Mouse (Mus musculus) midbrain, embryonic 11.5 days (tissue): ENCODE data around the gene Kif18b. TPM values are rescaled to one million over a fixed set of nuclear protein-coding genes. Genes with fewer than 3 reads are reported as not detected.

Experiments
- ATAC-seq: fragments of 200-750 bp; cut with Nextera tagmentation; 2 replicates; pipeline ENCODE4 v1.8.0; 2017; ENCODE audit warnings: moderate TSS enrichment, moderate library complexity; ENCODE audit not compliant: low FRiP score
- DNase-seq: peaks from one replicate; pipeline ENCODE4 v3.0.0; 2015; ENCODE audit warnings: low spot score; ENCODE audit errors: missing footprints
- H3K27ac ChIP-seq: fragments of 300-500 bp; sonication (generic); 2 replicates; pipeline ENCODE4 v1.5.1; 2014; ENCODE audit warnings: low read depth, low read length
- H3K27me3 ChIP-seq: fragments of 300-500 bp; sonication (generic); 2 replicates; pipeline ENCODE4 v1.6.1; 2014; ENCODE audit warnings: mild to moderate bottlenecking, low read length, moderate library complexity, mixed read lengths; ENCODE audit not compliant: control insufficient read depth, insufficient read depth
- H3K36me3 ChIP-seq: fragments of 300-500 bp; sonication (generic); 2 replicates; pipeline ENCODE4 v1.6.1; 2014; ENCODE audit warnings: mild to moderate bottlenecking, low read length, moderate library complexity, mixed read lengths; ENCODE audit not compliant: control insufficient read depth, insufficient read depth
- H3K4me1 ChIP-seq: fragments of 300-500 bp; sonication (generic); 2 replicates; pipeline ENCODE4 v1.6.1; 2014; ENCODE audit warnings: low read length; ENCODE audit not compliant: control insufficient read depth, insufficient read depth
- H3K4me2 ChIP-seq: fragments of 300-500 bp; sonication (generic); 2 replicates; pipeline ENCODE4 v1.6.1; 2014; ENCODE audit warnings: mild to moderate bottlenecking, moderate library complexity
- H3K4me3 ChIP-seq: fragments of 300-500 bp; sonication (generic); 2 replicates; pipeline ENCODE4 v1.5.1; 2014; ENCODE audit warnings: low read depth, low read length
- H3K9ac ChIP-seq: fragments of 300-500 bp; sonication (generic); 2 replicates; pipeline ENCODE4 v1.6.1; 2014; ENCODE audit warnings: low read length
- H3K9me3 ChIP-seq: fragments of 300-500 bp; sonication (generic); 2 replicates; pipeline ENCODE4 v1.6.1; 2016; ENCODE audit warnings: low read length; ENCODE audit not compliant: control insufficient read depth
- WGBS: fragments of 180-500 bp; shearing (Covaris S2); extraction: QIAGEN DNeasy Blood & Tissue Kit; methylation state at CpG from one replicate; pipeline ENCODE4 v1.1.7; 2014; 5-methylcytosine and 5-hydroxymethylcytosine counted together
- polyA plus RNA-seq: library from polyadenylated mRNA; unstranded; fragments of >200 nt; fragmentation: Nextera tagmentation; extraction: Ambion mirVana; gene quantifications from 2 replicates; pipeline ENCODE4 v1.2.1, GENCODE M21; 2014

Gene Kif18b
- polyA plus RNA-seq, 1 experiment from 2014 or later = 6.9 TPM

DNA sequence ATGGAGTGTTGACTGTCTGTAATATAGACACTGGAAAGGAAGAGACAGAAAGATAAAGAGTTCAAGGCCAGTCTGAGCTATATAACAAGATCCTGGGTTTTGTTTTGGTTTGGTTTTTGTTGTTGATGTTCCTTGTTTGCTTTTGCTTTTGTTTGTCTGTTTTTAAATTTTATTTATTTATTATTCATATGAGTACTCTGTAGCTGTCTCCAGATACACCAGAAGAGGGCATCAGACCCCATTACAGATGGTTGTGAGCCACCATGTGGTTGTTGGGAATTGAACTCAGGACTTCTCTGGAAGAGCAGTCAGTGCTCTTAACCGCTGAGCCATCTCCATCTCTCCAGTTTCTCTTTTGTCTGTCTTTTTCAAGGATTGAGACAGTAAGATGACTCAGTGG, 33.9 kb upstream of the Kif18b start:
- H3K27ac ChIP-seq = no peak overlapping the region
- whole genome bisulfite sequencing = 84% methylated on average over 1 of the region's 1 CpGs
- no peak overlapping the region for H3K4me2 ChIP-seq
- DNase-seq = no peak
- peaks cover 17% of the 10 kb centered on the region for H3K4me1 ChIP-seq
- no peak overlapping the region for H3K9ac ChIP-seq
- no peaks in the 10 kb centered on the region for H3K36me3 ChIP-seq
- H3K27me3 ChIP-seq = peaks cover 2% of the 10 kb centered on the region
- H3K4me3 ChIP-seq = no peak overlapping the region
- no peak for ATAC-seq
- H3K9me3 ChIP-seq = no peaks in the 10 kb centered on the region

DNA sequence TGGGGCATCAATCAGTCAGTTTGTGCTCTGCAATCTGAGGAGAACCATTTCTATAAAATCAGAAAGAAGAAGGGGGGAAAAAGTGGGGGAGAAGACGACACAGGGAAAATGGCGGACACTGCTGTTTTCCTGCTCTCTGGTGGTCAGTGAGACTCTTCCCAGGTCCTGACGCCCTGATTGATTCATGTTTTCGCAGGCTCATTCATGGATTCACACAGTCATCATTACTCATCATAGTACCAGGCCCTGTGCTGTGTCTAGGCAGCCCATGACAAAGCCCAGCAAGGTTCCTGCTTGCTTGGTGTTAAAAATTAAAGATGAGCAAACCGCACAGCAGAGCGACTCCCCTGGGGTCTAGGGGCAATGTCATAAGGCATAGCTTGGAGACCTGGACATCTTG, 33.5 kb upstream of the Kif18b start:
- Histone ChIP-seq H3K4me1 (peaks cover 14% of the 10 kb centered on the region), H3K9ac (no peak overlapping the region), H3K4me2 (no peak overlapping the region), H3K27me3 (peaks cover 2% of the 10 kb centered on the region), H3K4me3 (no peak overlapping the region), H3K9me3 (no peaks in the 10 kb centered on the region), H3K27ac (no peak overlapping the region), H3K36me3 (no peaks in the 10 kb centered on the region)
- ATAC-seq (no peak), DNase-seq (no peak)
- 95% methylated on average over 6 of the region's 6 CpGs for WGBS

DNA sequence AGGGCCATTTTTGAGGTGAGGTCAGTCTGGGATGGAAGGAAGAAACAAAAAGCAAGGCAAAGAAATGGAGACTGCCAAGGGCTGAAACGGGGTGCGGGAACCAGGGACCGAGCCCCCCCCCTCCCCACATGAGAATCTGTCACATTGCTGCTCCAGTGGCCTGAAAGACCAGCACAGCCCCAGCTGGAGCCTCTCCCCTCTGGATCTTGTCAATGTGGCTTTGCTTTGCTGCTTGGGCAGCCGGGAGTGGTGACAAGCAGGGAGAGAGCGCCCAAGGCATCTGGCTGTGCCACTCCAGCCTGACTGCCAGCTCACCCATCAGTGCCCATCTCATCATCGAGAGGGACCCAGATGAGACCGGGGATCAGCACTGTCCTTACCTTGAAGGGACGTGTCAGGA, 32.8 kb upstream of the Kif18b start:
- Histone ChIP-seq H3K9ac (peak overlapping the region; percentile 15; the same call in 1 of the 2 replicates), H3K36me3 (no peaks in the 10 kb centered on the region), H3K27me3 (peaks cover 2% of the 10 kb centered on the region), H3K4me3 (no peak overlapping the region), H3K4me1 (peaks cover 14% of the 10 kb centered on the region), H3K27ac (peak overlapping the region; percentile 52), H3K4me2 (no peak overlapping the region), H3K9me3 (no peaks in the 10 kb centered on the region)
- DNase-seq = no peak
- whole genome bisulfite sequencing = 88% methylated on average over 8 of the region's 8 CpGs
- no peak for ATAC-seq

DNA sequence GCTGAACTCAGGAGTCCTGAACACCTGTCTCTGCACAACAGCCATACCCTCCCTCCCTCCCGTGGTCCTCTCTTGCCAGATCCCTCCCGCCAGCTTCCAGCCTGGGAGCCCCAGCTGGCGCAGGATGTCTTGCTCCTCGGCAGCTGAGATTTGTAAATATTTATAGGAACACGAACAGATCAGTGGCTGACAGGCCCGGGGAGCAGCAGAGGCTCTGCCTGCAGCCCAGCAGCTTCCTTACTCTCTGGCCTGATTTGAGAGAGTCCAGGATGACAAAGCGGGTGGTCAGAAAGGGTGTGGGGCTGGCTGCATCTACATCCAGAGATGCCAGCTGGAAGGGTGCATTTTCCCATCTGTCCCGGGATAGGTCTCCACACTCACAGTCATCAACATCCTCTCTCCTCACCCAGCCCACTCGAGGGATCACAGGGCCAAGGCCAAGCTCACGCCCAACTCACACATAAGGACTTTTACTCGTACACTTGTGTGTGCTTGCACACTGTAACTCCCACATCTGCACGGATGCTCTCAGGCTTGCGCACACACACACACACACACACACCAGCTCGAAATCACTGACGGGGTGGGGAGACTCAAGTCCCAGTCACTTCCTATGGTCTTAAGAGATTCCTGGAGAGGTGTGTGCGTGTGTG, 32.2 kb upstream of the Kif18b start:
- DNase-seq = peak; percentile 87
- H3K4me1 ChIP-seq = peaks cover 19% of the 10 kb centered on the region
- H3K27ac ChIP-seq = peak overlapping the region; percentile 52
- 58% methylated on average over 16 of the region's 16 CpGs for WGBS
- no peak overlapping the region for H3K4me3 ChIP-seq
- H3K36me3 ChIP-seq = no peaks in the 10 kb centered on the region
- H3K9ac ChIP-seq = peak overlapping the region; percentile 15; the same call in 1 of the 2 replicates
- no peaks in the 10 kb centered on the region for H3K9me3 ChIP-seq
- 0 out of 2 replicates have a peak, but pooled peaks have one; percentile 12 for ATAC-seq
- H3K4me2 ChIP-seq = no peak overlapping the region
- H3K27me3 ChIP-seq = peaks cover 2% of the 10 kb centered on the region

DNA sequence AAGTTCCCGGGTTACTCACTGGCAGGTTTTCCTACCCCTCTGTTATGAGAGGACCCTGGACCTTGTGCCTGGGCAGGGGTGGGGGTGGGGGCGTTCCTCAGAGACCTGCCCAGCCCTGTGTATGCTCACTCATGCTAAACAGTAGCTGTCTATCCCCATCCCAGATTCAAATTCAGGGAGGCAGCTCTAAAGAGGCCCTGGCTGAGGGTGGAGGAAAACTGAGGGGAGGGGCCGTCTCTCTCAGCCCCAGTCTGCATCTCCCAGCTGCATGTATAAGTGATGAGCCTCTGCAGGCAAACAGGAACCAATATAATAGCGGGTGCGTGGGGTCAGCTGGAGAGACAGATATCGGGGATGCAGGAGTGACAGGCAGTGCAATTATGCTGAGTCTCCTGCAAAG, 28.0 kb upstream of the Kif18b start:
- H3K4me1 ChIP-seq = peaks cover 25% of the 10 kb centered on the region
- peak overlapping the region; percentile 17; the same call in 1 of the 2 replicates for H3K4me2 ChIP-seq
- 28% methylated on average over 6 of the region's 6 CpGs for WGBS
- peaks cover 20% of the 10 kb centered on the region for H3K27me3 ChIP-seq
- H3K4me3 ChIP-seq = no peak overlapping the region
- H3K9me3 ChIP-seq = no peaks in the 10 kb centered on the region
- peak; percentile 88 for ATAC-seq
- peak; percentile 88 for DNase-seq
- no peaks in the 10 kb centered on the region for H3K36me3 ChIP-seq
- peak overlapping the region; percentile 60 for H3K27ac ChIP-seq
- H3K9ac ChIP-seq = peak overlapping the region; percentile 27; the same call in 1 of the 2 replicates

DNA sequence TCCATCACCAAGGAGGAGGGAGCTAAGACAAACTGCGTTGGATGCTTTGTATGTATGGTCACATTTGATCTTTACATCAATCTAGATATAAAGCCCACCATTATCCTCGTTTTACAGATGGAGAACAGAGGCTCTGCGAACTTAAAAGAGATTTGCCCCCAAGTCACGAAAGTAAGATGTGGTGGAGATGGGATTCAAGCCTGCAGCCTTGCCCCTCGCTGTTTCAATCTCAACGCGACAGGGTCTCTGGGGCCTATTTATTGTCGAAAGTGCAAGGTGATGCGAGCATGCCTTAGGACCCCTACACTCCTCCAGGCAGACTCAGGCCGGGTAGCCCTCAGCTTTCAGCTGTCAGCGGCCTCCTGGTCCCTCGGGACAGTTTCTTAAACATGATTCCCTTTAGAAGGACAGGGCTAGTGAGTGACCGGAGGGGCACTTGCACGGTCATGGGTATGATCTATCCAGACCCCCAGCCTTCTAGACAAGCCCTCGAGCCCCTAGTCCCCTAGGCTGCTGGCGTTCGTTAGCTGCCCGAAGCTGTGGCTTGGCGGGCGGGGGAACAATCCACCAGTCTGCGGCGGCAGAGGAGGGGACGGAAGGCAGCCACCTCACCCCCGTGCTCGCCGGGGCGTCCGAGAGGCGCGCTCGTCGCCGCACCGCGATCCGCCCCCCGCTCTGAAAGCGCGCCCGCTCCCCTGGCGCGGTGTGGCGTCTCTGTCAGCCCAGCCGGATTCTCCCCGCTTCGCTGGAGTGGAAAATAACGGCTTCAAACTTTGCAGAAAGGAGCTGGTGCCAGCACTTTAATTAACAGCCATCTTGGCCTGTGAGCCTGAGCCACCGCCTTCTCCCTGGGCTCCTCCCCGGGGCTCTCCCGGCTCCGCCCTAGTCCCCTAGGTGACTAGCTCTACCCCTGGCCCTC, 23.4 kb upstream of the Kif18b start:
- H3K9me3 ChIP-seq = no peaks in the 10 kb centered on the region
- peaks cover 61% of the 10 kb centered on the region for H3K27me3 ChIP-seq
- H3K27ac ChIP-seq = no peak overlapping the region; the same call in 1 of the 2 replicates
- H3K36me3 ChIP-seq = no peaks in the 10 kb centered on the region
- H3K9ac ChIP-seq = peak overlapping the region; percentile 66
- H3K4me1 ChIP-seq = peaks cover 34% of the 10 kb centered on the region
- under 1% methylated on average over 51 of the region's 51 CpGs for WGBS
- ATAC-seq (no peak), DNase-seq (peak; percentile 93)
- peak overlapping the region; percentile 44 for H3K4me3 ChIP-seq
- peak overlapping the region; percentile 77 for H3K4me2 ChIP-seq

DNA sequence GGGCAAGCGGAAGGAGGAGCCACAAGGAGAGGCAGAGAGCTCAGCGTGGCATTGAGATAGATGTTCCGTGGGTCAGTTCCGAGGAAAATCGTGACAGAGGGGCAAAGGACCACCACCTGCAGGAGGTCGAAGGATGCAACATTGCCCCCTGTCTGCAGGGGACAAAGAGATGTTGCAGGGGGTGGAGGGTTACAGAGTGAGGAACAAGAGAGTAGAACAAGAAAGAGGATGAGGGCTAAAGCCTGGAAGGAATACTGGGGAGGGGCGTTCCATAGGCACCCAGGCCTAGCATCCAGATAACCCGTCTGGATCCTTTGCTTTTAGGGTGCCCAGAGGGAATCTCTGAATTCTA, 22.0 kb upstream of the Kif18b start:
- H3K9ac ChIP-seq = no peak overlapping the region
- no peaks in the 10 kb centered on the region for H3K36me3 ChIP-seq
- peak overlapping the region; percentile 37; the same call in 1 of the 2 replicates for H3K4me3 ChIP-seq
- DNase-seq (no peak), ATAC-seq (peak; percentile 45; the same call in 1 of the 2 replicates)
- H3K4me2 ChIP-seq = peak overlapping the region; percentile 52
- no peaks in the 10 kb centered on the region for H3K9me3 ChIP-seq
- 3% methylated on average over 8 of the region's 8 CpGs for WGBS
- H3K27ac ChIP-seq = no peak overlapping the region
- peaks cover 22% of the 10 kb centered on the region for H3K4me1 ChIP-seq
- peaks cover 61% of the 10 kb centered on the region for H3K27me3 ChIP-seq

DNA sequence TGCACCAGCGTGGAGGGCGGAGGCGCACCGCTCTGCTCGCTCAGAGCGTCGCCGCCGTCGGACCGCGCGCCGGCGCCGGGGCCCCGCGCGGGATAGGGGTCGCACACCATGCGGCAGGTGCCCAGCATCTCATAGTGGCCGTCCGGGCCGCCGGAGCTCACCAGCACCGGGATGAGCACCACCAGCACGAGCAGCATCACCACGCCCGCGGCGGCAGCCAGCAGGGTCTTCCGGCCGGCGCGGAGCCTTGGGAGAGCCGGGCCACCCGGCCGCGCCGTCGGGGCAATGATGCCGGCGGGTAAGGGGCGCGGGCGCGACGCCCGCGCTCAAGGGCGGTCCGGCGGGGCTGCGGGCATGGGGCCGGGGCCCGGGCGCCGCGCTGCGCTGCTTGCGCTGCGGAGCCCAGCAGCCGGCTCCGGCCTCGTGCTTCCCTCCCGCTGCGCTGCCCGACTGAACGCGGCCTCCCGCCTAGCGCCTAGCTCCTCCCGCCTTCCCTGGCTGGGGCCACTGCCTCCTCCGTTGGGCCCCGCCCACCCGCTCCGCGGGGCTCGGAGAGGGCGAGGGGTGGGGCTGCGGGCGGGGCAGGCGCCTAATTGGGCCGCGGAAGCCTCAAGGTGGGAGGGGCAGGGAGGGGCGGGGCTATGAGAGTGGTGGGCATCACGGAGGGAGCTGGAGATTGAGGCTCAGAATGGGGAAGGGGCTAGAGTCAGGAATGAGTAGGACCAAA, 21.5 kb upstream of the Kif18b start, which contains the start of gene C1ql1:
Gene C1ql1, minus strand, starts transcription at position 424 of the 727 bp plus-strand sequence.
- H3K36me3 ChIP-seq = no peaks in the 10 kb centered on the region
- H3K4me3 ChIP-seq = peak within 1 kb of the TSS; percentile 37
- WGBS = under 1% methylated on average over 64 of the region's 87 CpGs
- ATAC-seq (peak; percentile 90), DNase-seq (peak; percentile 98)
- peak within 1 kb of the TSS; percentile 52 for H3K9ac ChIP-seq
- H3K4me2 ChIP-seq = peak within 1 kb of the TSS; percentile 52
- H3K27ac ChIP-seq = no peak within 1 kb of the TSS
- no peaks in the 10 kb centered on the region for H3K9me3 ChIP-seq
- H3K27me3 ChIP-seq = peaks cover 61% of the 10 kb centered on the region
- H3K4me1 ChIP-seq = peaks cover 22% of the 10 kb centered on the region
